Mouse (Mus musculus) spleen, adult 2 months (tissue): ENCODE data around the gene Trpv1.

Experiments used
- CTCF ChIP-seq: fragments of 200-500 bp; IDR thresholded peaks from 2 replicates; pipeline ENCODE4 v1.5.1; 2011; ENCODE audit warnings: mild to moderate bottlenecking, inconsistent platforms; ENCODE audit not compliant: insufficient read depth, insufficient read length, insufficient replicate concordance; ENCODE audit errors: extremely low read depth
- POLR2A ChIP-seq: fragments of 200-500 bp; IDR thresholded peaks from 2 replicates; pipeline ENCODE4 v1.6.1; 2011; ENCODE audit warnings: low read depth, low read length, inconsistent platforms

DNA sequence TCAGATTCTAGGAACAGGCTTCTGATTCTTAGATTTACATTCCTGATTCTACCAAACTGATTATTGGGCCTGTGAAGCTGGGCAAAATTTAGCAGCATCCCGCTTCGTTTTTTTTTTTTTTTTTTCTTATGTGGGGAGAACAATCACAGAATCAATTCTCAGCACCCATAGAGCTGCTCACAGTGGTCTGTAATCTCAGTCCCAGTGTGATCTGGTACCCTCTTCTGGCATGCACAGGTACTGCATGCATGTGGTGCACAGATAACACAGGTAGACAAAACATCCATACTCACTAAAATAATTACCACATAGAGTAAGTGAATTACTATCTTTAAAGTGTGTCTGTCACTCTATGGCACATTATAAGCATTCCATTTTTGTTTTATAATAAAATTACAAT lies 26.5 kb upstream of the Trpv1 start:
- no peak for TF ChIP-seq CTCF
- no peak for TF ChIP-seq POLR2A
